Mouse (Mus musculus) thymus, postnatal 25 days (tissue): ENCODE measurements at regions not wholly inside any gene's neighbourhood (a gene's known extent, or its start where the extent isn't known, plus 50 kb on each side); places are given as distances from the start of the nearest gene placed in this dataset.

Experiments used
- DNase-seq: peaks from one replicate; pipeline ENCODE4 v3.0.0; 2022

GRCm38 (mm10) chr3:149993199-149993598, 1002.8 kb upstream of the Adgrl2 start:
- no peak for DNase-seq

DNA sequence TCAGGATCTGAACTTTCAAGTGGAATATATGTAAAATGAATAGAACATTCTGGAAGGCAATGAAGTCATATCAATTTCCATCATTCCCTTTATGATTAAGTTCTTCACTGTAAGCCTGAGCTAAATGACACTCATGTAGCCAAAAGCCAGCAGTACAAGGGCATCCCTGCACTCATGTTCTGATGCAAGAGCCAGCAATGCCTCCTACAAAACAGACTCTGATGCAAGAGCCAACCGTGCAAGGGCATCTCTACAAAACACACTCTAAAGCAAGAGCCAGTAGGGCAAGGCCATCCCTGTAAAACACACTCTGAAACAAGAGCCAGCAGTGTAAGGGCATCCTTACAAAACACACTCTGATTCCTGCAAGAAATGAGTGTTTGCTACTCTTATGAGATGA, 997.4 kb upstream of the Adgrl2 start:
- no peak for DNase-seq

DNA sequence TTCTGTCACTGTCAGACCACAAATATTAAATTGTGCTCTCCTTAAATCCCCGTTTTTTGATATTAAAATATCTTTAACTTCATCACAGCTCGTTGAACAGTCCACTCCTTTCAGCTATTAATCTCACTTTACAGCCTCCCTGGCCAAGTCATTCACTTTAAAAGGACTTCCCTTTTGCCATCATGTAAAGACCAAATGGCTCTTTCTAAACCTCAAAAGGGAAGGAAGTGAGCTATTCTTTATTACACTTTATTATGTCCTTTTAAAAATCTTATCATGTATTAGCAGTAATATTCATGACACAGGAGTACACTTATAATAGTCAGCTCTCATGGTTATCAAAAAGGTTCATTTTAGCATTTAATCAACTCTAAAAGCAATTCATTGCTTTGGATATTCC, 966.6 kb upstream of the Adgrl2 start:
- DNase-seq: no peak

GRCm38 (mm10) chr3:149936197-149936596, 945.8 kb upstream of the Adgrl2 start:
- no peak for DNase-seq

DNA sequence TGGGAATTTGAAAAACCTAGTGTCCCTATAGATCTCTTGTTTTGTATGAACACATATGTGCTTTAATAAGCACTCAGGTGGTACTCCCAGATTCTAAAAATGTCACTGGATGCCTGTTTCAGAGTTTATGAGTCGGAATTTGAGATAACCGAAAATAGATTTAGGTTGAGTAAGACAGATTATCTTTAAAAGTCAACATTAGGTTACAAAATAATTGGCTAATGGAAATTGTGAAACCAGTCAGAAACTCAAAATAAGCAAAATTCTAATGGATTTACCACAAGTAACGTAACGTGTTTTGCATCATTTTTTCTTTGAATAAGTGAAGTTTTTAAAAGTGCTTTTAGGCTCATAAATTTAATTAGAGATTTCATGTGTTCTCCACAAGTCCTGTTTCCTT, 944.5 kb upstream of the Adgrl2 start:
- no peak for DNase-seq

DNA sequence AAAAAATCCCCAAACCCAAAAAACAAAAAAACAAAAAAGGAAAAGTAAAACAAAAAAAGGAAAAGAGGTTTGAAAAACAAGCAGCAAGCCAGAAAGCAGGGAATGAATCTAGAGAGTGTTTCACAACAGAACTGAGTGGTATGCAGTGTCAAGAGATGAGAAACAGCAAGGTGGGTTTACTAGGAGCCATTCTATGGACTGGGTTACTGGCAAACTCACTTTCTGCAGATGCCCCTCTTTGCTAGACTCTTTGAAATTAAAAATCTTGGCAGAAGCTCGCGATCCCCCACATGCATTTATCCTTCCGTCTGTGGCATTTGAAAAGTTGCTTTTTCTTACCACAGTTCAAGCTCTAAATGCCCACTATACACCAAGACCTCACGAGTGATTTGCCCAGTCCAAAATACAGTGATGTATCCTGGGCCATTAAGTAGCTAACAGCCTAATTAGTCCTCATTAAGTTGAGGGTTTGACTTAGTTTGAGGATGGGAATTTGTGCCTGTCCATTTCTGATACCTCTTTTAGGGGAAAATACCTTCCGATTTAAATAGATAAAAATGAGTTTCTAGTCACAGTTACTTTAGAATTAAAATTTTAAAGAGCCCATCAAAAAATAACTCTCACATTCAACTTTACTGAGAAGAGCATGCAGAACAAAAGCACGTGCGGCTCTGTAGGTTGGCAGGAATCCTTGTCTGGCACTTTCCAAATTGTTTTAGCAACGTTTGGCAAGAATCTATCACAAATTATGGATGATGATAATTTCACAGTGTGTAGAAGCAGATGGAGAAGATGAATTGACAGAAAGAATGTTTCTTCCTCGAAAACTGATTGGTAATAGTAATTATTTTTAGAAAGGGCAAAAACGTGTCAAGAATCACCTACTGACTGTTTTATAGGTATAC, 938.4 kb upstream of the Adgrl2 start:
- no peak for DNase-seq

DNA sequence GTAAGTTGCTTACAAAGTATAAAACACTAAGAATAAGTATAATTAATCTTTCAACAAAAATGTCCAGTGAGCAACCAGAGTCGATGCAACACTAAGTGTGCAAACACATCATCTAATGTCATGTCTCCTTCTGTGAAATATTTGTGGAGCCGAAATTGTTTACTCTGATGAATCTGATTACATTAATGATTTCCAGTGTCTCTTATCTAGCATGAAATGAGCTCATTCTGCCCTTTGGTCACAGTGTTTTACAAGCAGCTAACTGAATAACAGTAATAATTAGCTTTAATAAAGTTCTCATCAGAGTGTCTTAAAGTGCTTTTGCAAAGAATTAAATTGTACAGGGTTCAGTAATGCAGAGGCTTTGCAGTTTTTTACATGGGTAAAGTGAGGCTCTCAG, 929.9 kb upstream of the Adgrl2 start:
- DNase-seq: no peak

- DNase-seq: no peak
Observed at GRCm38 (mm10) chr3:149918201-149918600, 927.8 kb upstream of the Adgrl2 start.

GRCm38 (mm10) chr3:149910721-149911120, 920.4 kb upstream of the Adgrl2 start:
- DNase-seq: no peak

- DNase-seq: no peak
Observed at GRCm38 (mm10) chr3:149901783-149902182, 911.4 kb upstream of the Adgrl2 start.

GRCm38 (mm10) chr3:149876553-149876952, 886.2 kb upstream of the Adgrl2 start:
- no peak for DNase-seq

DNA sequence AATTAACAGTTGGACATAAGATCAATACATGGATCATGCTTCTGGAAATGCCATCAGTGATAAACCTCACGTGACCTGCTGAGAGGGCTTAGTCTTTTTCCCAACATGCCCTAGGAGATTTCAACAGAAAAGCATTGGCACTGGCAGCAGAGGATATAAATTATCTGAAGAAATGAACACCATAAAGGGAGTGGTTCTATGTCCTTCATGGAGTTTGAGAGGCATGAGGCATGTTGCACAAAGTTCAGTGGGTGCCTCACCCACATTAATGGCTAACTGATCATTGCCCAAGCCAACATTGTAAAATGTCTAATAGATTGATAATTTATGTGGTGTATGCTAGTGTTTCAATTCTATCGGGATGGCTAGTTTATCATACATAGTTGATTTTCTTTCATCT, 875.6 kb upstream of the Adgrl2 start:
- DNase-seq: no peak

- DNase-seq: no peak
Observed at GRCm38 (mm10) chr3:149846941-149847539, 856.7 kb upstream of the Adgrl2 start.

DNA sequence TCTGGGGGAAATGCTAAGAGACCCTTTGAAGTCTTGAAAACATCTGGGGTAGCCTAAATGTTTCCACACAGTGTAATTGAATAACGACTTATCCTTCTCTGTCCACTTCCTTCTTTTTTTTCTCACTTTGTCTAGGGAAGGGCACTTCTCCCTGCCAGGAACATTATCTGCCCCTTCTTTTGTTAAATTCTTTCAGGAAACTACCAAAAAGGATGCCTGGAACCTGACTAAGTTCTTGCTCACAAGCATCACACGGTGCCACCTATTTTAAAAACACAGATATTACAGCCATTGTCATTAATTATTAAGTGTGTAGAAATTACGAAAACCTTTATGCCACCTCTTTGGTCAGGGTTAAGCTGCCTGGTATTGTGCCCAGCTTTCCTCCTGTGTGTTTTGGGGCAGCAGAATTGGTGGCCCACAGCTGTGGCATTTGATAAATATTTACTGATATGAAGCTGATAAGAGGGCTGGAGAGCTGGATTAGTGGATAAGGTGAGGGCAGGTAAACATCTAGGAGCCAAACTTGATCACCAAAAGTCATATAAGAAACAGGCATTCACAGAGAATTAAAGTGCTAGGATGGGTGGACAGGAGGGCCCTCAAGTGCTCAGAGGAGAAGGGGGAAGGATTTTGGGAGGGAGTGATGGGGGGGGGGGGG, 855.6 kb upstream of the Adgrl2 start:
- no peak for DNase-seq

DNA sequence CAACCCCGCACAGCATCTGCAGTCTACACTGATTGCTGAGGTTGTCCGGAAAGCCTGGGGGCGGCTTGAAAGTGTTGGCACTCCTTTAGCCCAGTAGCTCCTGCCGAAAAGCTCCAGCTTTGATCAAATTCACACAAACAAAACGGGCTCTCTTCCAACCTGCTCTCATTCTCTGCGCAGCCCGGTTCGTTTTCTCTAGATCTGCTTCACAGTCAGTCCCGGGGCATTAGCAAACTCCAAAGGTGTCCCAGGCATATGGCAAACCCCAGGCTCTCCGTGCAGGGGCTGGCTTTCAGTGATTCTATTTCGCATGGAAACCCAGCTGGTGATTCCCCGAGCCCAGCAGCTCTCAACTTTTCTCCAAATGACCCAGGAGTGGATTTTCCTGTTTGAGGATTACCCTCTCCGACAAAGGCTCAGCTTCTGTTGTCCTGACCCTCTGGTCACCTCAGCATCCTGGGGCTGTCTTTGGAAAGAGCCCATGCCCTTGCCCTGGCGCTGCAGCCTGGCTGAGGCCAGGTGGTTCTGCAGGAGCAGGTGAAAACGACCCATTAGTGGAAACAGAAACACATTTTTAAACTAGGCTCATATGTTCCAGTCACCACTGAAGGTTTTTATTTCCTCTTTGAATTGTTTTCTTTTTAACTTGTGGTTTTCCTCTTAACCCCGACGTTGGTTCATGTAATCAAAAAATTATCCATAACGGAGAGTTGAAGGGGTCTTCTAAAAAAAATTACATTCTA, 854.9 kb upstream of the Adgrl2 start:
- DNase-seq: no peak

DNA sequence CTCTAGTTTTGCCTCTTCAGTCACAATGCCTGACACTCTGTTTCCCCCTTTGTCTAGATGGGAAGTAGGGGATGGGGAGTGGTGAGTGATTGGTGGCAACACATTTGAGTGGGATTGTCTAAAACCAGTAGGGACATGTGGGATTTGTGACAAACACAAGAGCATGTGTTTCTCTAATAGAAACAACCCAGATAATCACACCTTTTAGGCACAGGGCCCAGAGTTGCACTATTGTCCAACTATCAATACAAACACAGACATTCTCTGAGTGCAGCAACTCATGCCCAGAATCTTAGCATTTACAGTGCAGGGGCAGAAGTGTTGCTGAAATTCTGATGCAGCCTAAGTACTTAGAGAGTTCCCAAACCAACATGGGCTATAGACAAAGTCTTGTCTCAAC, 847.6 kb upstream of the Adgrl2 start:
- no peak for DNase-seq

GRCm38 (mm10) chr3:149836467-149837233, 846.3 kb upstream of the Adgrl2 start:
- DNase-seq: no peak

DNA sequence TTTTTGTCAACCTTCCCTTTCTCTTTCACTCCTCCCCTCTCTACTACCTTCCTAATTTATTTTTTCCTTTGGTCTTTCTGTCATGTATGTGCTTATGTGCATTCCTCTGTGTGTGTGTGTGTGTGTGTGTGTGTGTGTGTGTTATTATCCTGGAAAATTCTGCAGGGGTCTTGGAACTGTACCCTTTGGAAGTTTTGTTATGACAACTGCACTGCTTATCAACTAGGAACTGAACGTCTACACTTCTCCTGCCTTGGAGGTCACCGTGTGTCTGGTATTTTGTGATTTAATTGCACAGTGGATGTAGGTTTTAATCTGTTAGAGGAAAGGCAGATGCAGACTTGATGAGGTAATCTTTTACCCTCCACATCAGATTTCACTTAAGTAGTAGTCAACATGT, 836.8 kb upstream of the Adgrl2 start:
- no peak for DNase-seq

DNA sequence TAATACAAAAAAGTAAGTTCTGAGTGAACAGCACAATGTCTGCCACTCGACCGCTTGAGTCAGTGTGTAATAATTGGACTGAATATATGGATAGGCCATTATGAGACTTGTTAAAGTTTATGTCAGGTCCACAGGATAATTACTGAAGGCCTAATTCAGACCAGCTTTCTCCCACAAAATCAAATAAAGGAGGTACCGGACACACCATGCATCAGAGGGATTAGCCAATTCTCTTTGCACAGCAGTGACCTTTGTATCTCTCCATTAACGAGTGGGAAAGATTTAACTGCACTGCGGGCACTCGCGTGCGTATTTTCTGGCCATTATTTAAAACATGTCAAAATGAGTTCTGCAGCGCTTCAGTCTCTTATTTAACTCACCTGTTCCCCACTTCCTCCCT, 836.4 kb upstream of the Adgrl2 start:
- no peak for DNase-seq

DNA sequence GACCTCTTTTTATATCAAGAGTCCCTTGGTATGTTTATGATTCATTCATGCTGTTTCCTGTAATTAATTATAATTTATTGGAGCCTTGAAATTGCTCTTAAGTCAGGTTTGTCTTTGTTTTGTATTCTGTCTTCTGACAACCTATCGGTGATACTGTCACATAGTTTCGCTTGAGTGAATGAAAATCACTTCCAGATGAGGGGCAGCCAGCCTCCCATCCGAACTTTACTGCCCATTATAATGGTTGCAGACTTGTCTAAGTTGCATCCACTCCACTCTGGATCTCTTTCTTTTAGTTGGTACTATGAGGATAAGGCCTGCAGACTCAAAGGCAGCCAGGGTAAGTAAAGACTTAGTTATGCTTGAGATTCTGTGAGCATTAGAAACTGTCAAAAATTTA, 830.3 kb upstream of the Adgrl2 start:
- no peak for DNase-seq

DNA sequence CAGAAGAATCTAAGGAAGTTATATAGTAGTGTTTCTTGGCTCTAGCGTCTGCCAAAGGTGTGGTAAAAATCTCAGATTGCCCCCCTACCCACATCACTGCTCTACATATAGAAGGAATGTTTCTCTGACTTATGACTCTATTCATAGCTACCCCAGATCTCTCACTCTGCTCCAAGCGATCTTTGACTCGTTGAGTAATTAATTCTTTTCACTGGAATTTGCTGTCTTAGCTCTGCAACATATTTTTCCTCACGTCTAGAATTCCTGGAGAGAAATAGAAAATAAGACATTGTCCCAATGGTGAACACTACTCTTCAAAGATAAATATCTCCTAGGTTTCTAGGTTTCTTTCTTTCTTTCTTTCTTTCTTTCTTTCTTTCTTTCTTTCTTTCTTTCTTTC, 829.5 kb upstream of the Adgrl2 start:
- no peak for DNase-seq

GRCm38 (mm10) chr3:149819081-149819480, 828.7 kb upstream of the Adgrl2 start:
- no peak for DNase-seq

- DNase-seq: no peak
Observed at GRCm38 (mm10) chr3:149811036-149811435, 820.7 kb upstream of the Adgrl2 start.
